Mouse (Mus musculus) hindbrain, embryonic 11.5 days (tissue): Measurements from ENCODE around the gene Chl1. TPM values are rescaled to one million over a fixed set of nuclear protein-coding genes. Genes with fewer than 3 reads are reported as not detected.

Experiments
- ATAC-seq: fragments of 200-750 bp; cut with Nextera tagmentation; 2 replicates; pipeline ENCODE4 v1.8.0; 2017; ENCODE audit warnings: mild to moderate bottlenecking, moderate TSS enrichment, moderate library complexity; ENCODE audit not compliant: low FRiP score
- DNase-seq: peaks from one replicate; pipeline ENCODE4 v3.0.0-alpha.2; 2015; ENCODE audit warnings: low spot score
- H3K27ac ChIP-seq: fragments of 300-500 bp; sonication (generic); 2 replicates; pipeline ENCODE4 v1.5.1; 2014; ENCODE audit warnings: mild to moderate bottlenecking, low read depth, low read length
- H3K27me3 ChIP-seq: fragments of 300-500 bp; sonication (generic); 2 replicates; pipeline ENCODE4 v1.6.1; 2014; ENCODE audit warnings: mild to moderate bottlenecking, low read length, moderate library complexity, mixed read lengths; ENCODE audit not compliant: control insufficient read depth, insufficient read depth
- H3K36me3 ChIP-seq: fragments of 300-500 bp; sonication (generic); 2 replicates; pipeline ENCODE4 v1.6.1; 2014; ENCODE audit warnings: mild to moderate bottlenecking, low read length, moderate library complexity, mixed read lengths; ENCODE audit not compliant: control insufficient read depth, insufficient read depth
- H3K4me1 ChIP-seq: fragments of 300-500 bp; sonication (generic); replicated peaks from 2 replicates; pipeline ENCODE4 v1.6.1; 2014; ENCODE audit warnings: low read length, mixed read lengths; ENCODE audit not compliant: control insufficient read depth, insufficient read depth
- H3K4me2 ChIP-seq: fragments of 300-500 bp; sonication (generic); replicated peaks from 2 replicates; pipeline ENCODE4 v1.6.1; 2014; ENCODE audit warnings: mild to moderate bottlenecking, low read depth, low read length
- H3K4me3 ChIP-seq: fragments of 300-500 bp; sonication (generic); 2 replicates; pipeline ENCODE4 v1.5.1; 2014; ENCODE audit warnings: low read depth, low read length
- H3K9ac ChIP-seq: fragments of 300-500 bp; sonication (generic); 2 replicates; pipeline ENCODE4 v1.6.1; 2014; ENCODE audit warnings: low read depth, low read length
- H3K9me3 ChIP-seq: fragments of 300-500 bp; sonication (generic); 2 replicates; pipeline ENCODE4 v1.6.1; 2016; ENCODE audit warnings: low read length; ENCODE audit not compliant: control insufficient read depth
- WGBS: fragments of 180-500 bp; shearing (Covaris S2); extraction: QIAGEN DNeasy Blood & Tissue Kit; methylation state at CpG from one replicate; pipeline ENCODE4 v1.1.7; 2014; 5-methylcytosine and 5-hydroxymethylcytosine counted together
- polyA plus RNA-seq: library from polyadenylated mRNA; unstranded; fragments of >200 nt; fragmentation: Nextera tagmentation; extraction: Ambion mirVana; gene quantifications from 2 replicates; pipeline ENCODE4 v1.2.1, GENCODE M21; 2014

The Chl1 gene
- polyA plus RNA-seq, 1 experiment from 2014 or later: 29.1 TPM

GRCm38 (mm10) chr6:103610656-103611055, 100.3 kb downstream of the Chl1 start:
- Histone ChIP-seq H3K27me3 (no peaks in the 10 kb centered on the region), H3K4me2 (no peak overlapping the region), H3K4me1 (no peaks in the 10 kb centered on the region), H3K4me3 (no peak overlapping the region), H3K36me3 (no peaks in the 10 kb centered on the region), H3K9ac (no peak overlapping the region), H3K9me3 (no peaks in the 10 kb centered on the region), H3K27ac (no peak overlapping the region)
- DNase-seq (no peak), ATAC-seq (no peak)
- 89% methylated on average over 3 of the region's 3 CpGs for whole genome bisulfite sequencing

GRCm38 (mm10) chr6:103612626-103613025, 102.2 kb downstream of the Chl1 start:
- H3K9ac ChIP-seq: no peak overlapping the region
- no peaks in the 10 kb centered on the region for H3K4me1 ChIP-seq
- no peak overlapping the region for H3K4me3 ChIP-seq
- no peaks in the 10 kb centered on the region for H3K9me3 ChIP-seq
- DNase-seq (no peak), ATAC-seq (no peak)
- H3K4me2 ChIP-seq: no peak overlapping the region
- WGBS: 67% methylated on average over 3 of the region's 3 CpGs
- H3K27me3 ChIP-seq: no peaks in the 10 kb centered on the region
- H3K27ac ChIP-seq: no peak overlapping the region
- H3K36me3 ChIP-seq: no peaks in the 10 kb centered on the region

- no peak overlapping the region for H3K9ac ChIP-seq
- H3K27ac ChIP-seq: no peak overlapping the region
- H3K9me3 ChIP-seq: no peaks in the 10 kb centered on the region
- H3K4me1 ChIP-seq: no peaks in the 10 kb centered on the region
- no peak overlapping the region for H3K4me3 ChIP-seq
- no peaks in the 10 kb centered on the region for H3K36me3 ChIP-seq
- ATAC-seq: no peak
- no peak overlapping the region for H3K4me2 ChIP-seq
- WGBS: 76% methylated on average over 3 of the region's 3 CpGs
- no peak for DNase-seq
- no peaks in the 10 kb centered on the region for H3K27me3 ChIP-seq
Measured at GRCm38 (mm10) chr6:103613714-103614113, 103.3 kb downstream of the Chl1 start.

- Histone ChIP-seq H3K9ac (no peak overlapping the region), H3K4me1 (no peaks in the 10 kb centered on the region), H3K27ac (no peak overlapping the region), H3K36me3 (no peaks in the 10 kb centered on the region), H3K4me2 (no peak overlapping the region), H3K27me3 (no peaks in the 10 kb centered on the region), H3K4me3 (no peak overlapping the region), H3K9me3 (no peaks in the 10 kb centered on the region)
- no peak for ATAC-seq
- no peak for DNase-seq
- 46% methylated on average over 3 of the region's 3 CpGs for WGBS
Measured at GRCm38 (mm10) chr6:103615924-103616602, 105.7 kb downstream of the Chl1 start.

GRCm38 (mm10) chr6:103620880-103621279, 110.5 kb downstream of the Chl1 start:
- H3K9me3 ChIP-seq: no peaks in the 10 kb centered on the region
- no peaks in the 10 kb centered on the region for H3K36me3 ChIP-seq
- H3K27me3 ChIP-seq: no peaks in the 10 kb centered on the region
- ATAC-seq: no peak
- no peak overlapping the region for H3K4me2 ChIP-seq
- no peak overlapping the region for H3K9ac ChIP-seq
- WGBS: 58% methylated on average over 4 of the region's 4 CpGs
- H3K27ac ChIP-seq: no peak overlapping the region
- H3K4me3 ChIP-seq: no peak overlapping the region
- no peak for DNase-seq
- no peaks in the 10 kb centered on the region for H3K4me1 ChIP-seq

GRCm38 (mm10) chr6:103622117-103622713, 111.8 kb downstream of the Chl1 start:
- Histone ChIP-seq H3K4me3 (no peak overlapping the region), H3K4me1 (no peaks in the 10 kb centered on the region), H3K9ac (no peak overlapping the region), H3K27ac (no peak overlapping the region), H3K4me2 (no peak overlapping the region), H3K36me3 (no peaks in the 10 kb centered on the region), H3K9me3 (no peaks in the 10 kb centered on the region), H3K27me3 (no peaks in the 10 kb centered on the region)
- peak; percentile 71 for ATAC-seq
- WGBS: 21% methylated on average over 3 of the region's 3 CpGs
- no peak for DNase-seq

GRCm38 (mm10) chr6:103632856-103633255, 122.5 kb downstream of the Chl1 start:
- 27% methylated on average over 3 of the region's 3 CpGs for WGBS
- no peak for ATAC-seq
- no peaks in the 10 kb centered on the region for H3K27me3 ChIP-seq
- no peaks in the 10 kb centered on the region for H3K9me3 ChIP-seq
- H3K27ac ChIP-seq: no peak overlapping the region
- no peak overlapping the region for H3K4me3 ChIP-seq
- no peak for DNase-seq
- H3K36me3 ChIP-seq: no peaks in the 10 kb centered on the region
- H3K4me1 ChIP-seq: no peaks in the 10 kb centered on the region
- no peak overlapping the region for H3K9ac ChIP-seq
- H3K4me2 ChIP-seq: no peak overlapping the region

- H3K27me3 ChIP-seq: no peaks in the 10 kb centered on the region
- 30% methylated on average over 1 of the region's 1 CpGs for WGBS
- H3K9ac ChIP-seq: no peak overlapping the region
- no peak overlapping the region for H3K4me3 ChIP-seq
- H3K9me3 ChIP-seq: no peaks in the 10 kb centered on the region
- no peak overlapping the region for H3K4me2 ChIP-seq
- peak; percentile 17 for DNase-seq
- no peaks in the 10 kb centered on the region for H3K4me1 ChIP-seq
- ATAC-seq: no peak
- no peak overlapping the region for H3K27ac ChIP-seq
- no peaks in the 10 kb centered on the region for H3K36me3 ChIP-seq
Measured at GRCm38 (mm10) chr6:103656778-103657177, 146.4 kb downstream of the Chl1 start.

- no peaks in the 10 kb centered on the region for H3K27me3 ChIP-seq
- H3K4me3 ChIP-seq: no peak overlapping the region
- no peaks in the 10 kb centered on the region for H3K9me3 ChIP-seq
- no peak overlapping the region for H3K27ac ChIP-seq
- 91% methylated on average over 2 of the region's 2 CpGs for WGBS
- no peak for ATAC-seq
- H3K4me1 ChIP-seq: no peaks in the 10 kb centered on the region
- H3K9ac ChIP-seq: no peak overlapping the region
- H3K4me2 ChIP-seq: no peak overlapping the region
- no peaks in the 10 kb centered on the region for H3K36me3 ChIP-seq
- no peak for DNase-seq
Measured at GRCm38 (mm10) chr6:103659173-103659572, 148.8 kb downstream of the Chl1 start.
